Mouse (Mus musculus): ENCODE measurements at regions not wholly inside any gene's neighbourhood (a gene's known extent, or its start where the extent isn't known, plus 50 kb on each side); places are given as distances from the start of the nearest gene placed in this dataset.

DNA sequence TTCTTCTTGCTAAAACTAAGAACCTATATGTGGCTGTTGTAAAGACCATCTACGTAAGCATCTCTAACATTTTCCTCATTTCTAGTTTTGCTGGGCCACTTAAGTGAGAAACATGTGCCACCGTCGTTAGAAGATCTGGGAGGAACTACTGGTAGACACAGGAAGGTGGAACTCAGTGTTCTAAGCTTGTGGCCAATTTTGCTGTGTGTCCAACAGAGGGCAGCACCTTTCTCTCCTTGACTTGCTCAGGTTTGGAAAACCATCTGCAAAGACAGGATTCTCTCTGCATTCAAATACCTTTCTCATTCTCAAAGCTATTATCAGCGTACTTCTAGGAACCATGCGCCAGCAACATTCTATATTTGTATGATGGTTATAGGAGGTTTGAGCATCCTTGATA is 69.8 kb upstream of the Rcn1 start:
- Histone ChIP-seq H3K27ac (ENCODE audit: insufficient read depth, low read depth, low read length, poor library complexity, severe bottlenecking) (no peak overlapping the region), H3K36me3 (ENCODE audit: control insufficient read depth, insufficient read depth, low read length, poor library complexity, severe bottlenecking) (no peaks in the 10 kb centered on the region), H3K9ac (ENCODE audit: insufficient read depth, low read depth, low read length, poor library complexity, severe bottlenecking) (no peak overlapping the region), H3K4me3 (ENCODE audit: insufficient read depth in 1 of 2, low read depth in 1 of 2, low read length in 2 of 2, poor library complexity in 1 of 2, severe bottlenecking in 1 of 2) (no peak overlapping the region), H3K9me3 (ENCODE audit: control insufficient read depth, insufficient read depth, low read depth, low read length) (no peaks in the 10 kb centered on the region), H3K4me1 (ENCODE audit: control insufficient read depth in 2 of 2, insufficient read depth in 2 of 2, low read length in 2 of 2, poor library complexity in 1 of 2) (no peaks in the 10 kb centered on the region)
- peak; percentile 50 for DNase-seq (ENCODE audit: low read depth, low spot score)
- TF ChIP-seq MAFK (IDR thresholded peaks at IDR 0.05; ENCODE audit: insufficient read depth, low read depth, low read length) (no peak), ZC3H11A (IDR thresholded peaks at IDR 0.05; ENCODE audit: borderline replicate concordance, low read depth, low read length) (peak; percentile 64; the same call in 1 of the 2 replicates), CHD2 (IDR thresholded peaks at IDR 0.05; ENCODE audit: low read depth, low read length) (no peak), ZNF384 (IDR thresholded peaks at IDR 0.05; ENCODE audit: low read depth, low read length) (no peak), HCFC1 (IDR thresholded peaks at IDR 0.05; ENCODE audit: borderline replicate concordance, insufficient read depth, low read length) (no peak)
- in situ Hi-C loops (cut with MboI; ENCODE audit: low sequenced_read_pairs in 2 of 2, unreplicated experiment in 2 of 2), result no loop called here

DNA sequence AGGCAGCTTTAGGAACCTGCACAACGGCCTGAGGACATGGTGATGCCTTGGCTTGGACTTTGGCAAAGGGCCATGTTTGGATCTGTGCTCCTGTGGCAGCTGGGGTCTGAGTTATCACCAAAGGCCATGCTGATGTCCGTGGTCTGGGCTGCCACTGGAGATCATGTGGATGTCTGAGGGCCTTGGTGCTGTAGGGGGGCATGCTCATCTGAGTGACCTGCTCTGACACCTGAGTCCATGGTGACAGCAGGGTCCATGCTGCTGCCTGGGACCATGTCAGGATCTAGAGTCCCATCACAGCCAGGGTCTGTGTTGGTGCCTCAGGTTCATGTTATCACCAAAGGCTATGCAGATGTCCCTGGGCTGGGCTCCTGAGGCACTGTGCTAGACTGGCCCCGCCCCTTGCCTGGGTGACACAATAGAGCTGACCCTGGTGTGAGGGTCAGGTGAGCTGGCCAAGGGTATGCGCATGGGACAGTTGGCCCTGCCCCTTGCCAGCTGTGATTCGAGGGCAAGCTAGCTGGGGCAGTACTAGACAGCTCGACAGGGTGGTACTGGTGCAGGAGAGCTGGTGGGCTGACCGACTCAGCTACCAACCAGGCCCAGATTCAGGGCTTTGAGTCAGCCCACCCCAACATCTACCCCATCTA is 77.0 kb upstream of the Rcn1 start:
- H3K9me3 ChIP-seq (ENCODE audit: control insufficient read depth, insufficient read depth, low read depth, low read length), result no peaks in the 10 kb centered on the region
- H3K36me3 ChIP-seq (ENCODE audit: control insufficient read depth, insufficient read depth, low read length, poor library complexity, severe bottlenecking), result no peaks in the 10 kb centered on the region
- H3K9ac ChIP-seq (ENCODE audit: insufficient read depth, low read depth, low read length, poor library complexity, severe bottlenecking), result no peak overlapping the region
- peaks cover 0 to 7% of the 10 kb centered on the region in 2 experiments; a peak in 2 of 4 replicates for H3K4me1 ChIP-seq (ENCODE audit: control insufficient read depth in 2 of 2, insufficient read depth in 2 of 2, low read length in 2 of 2, poor library complexity in 1 of 2)
- H3K27ac ChIP-seq (ENCODE audit: insufficient read depth, low read depth, low read length, poor library complexity, severe bottlenecking), result no peak overlapping the region
- in situ Hi-C loops (cut with MboI; ENCODE audit: low sequenced_read_pairs in 2 of 2, unreplicated experiment in 2 of 2), result no loop called here
- DNase-seq (ENCODE audit: low read depth, low spot score), result no peak
- TF ChIP-seq ZC3H11A (IDR thresholded peaks at IDR 0.05; ENCODE audit: borderline replicate concordance, low read depth, low read length) (no peak), HCFC1 (IDR thresholded peaks at IDR 0.05; ENCODE audit: borderline replicate concordance, insufficient read depth, low read length) (no peak), MAFK (IDR thresholded peaks at IDR 0.05; ENCODE audit: insufficient read depth, low read depth, low read length) (no peak), CHD2 (IDR thresholded peaks at IDR 0.05; ENCODE audit: low read depth, low read length) (no peak), ZNF384 (IDR thresholded peaks at IDR 0.05; ENCODE audit: low read depth, low read length) (no peak)
- H3K4me3 ChIP-seq (ENCODE audit: insufficient read depth in 1 of 2, low read depth in 1 of 2, low read length in 2 of 2, poor library complexity in 1 of 2, severe bottlenecking in 1 of 2), result no peak overlapping the region

DNA sequence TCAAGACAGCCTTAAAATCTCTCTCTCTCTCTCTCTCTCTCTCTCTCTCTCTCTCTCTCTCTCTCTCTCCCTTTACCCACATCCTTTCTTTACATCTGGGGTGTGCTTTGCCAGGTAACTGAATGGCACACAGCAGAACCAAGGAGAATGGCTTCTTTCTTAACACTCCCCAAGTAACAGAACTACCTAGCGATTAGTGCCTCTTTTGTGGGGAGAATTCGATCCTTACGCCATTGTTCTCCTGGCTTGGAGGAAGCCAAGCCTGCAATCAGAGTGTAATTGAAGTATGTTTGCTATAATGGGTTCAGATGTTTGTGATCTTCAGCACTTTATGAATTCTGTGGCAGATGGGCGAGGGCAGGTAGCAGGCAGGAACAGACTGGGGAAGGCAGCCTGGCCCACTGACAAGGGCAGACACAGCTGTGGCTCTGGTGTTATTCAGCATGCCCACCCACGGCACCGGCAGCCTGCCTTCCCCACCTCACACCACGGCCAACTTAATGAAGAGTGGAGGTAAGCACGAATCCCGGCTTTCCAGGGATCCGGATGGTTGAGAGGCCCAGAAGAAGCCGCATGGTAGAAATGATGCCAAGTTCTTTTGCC is 83.0 kb upstream of the Rcn1 start:
- no peak overlapping the region for H3K9ac ChIP-seq (ENCODE audit: insufficient read depth, low read depth, low read length, poor library complexity, severe bottlenecking)

DNA sequence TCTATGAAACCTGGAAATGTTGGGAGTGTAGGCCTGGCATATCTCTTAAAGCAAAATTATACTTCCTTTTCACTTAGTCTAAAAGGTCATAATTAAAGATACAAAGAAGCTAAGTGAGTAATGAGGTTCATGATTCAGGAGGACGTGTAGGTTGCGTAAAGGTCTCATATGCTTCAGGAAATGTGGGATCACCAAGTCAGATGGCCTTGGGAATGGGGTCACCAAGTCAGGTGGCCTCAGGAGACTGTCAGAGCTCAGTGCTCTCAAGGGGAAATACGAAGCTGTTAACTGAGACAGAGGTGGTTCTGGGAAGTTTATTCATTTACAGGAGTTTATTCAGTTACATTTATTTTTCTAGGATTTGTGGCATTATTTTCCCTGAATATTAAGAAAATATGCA is 85.4 kb upstream of the Rcn1 start:
- H3K4me1 ChIP-seq (ENCODE audit: control insufficient read depth in 2 of 2, insufficient read depth in 2 of 2, low read length in 2 of 2, poor library complexity in 1 of 2), result no peaks in the 10 kb centered on the region
- H3K4me3 ChIP-seq (ENCODE audit: insufficient read depth in 1 of 2, low read depth in 1 of 2, low read length in 2 of 2, poor library complexity in 1 of 2, severe bottlenecking in 1 of 2), result no peak overlapping the region
- no peak for DNase-seq (ENCODE audit: low read depth, low spot score)
- H3K9me3 ChIP-seq (ENCODE audit: control insufficient read depth, insufficient read depth, low read depth, low read length), result no peaks in the 10 kb centered on the region
- TF ChIP-seq HCFC1 (IDR thresholded peaks at IDR 0.05; ENCODE audit: borderline replicate concordance, insufficient read depth, low read length), result no peak
- TF ChIP-seq CHD2 (IDR thresholded peaks at IDR 0.05; ENCODE audit: low read depth, low read length), result no peak
- TF ChIP-seq MAFK (IDR thresholded peaks at IDR 0.05; ENCODE audit: insufficient read depth, low read depth, low read length), result no peak
- no peak for TF ChIP-seq ZC3H11A (IDR thresholded peaks at IDR 0.05; ENCODE audit: borderline replicate concordance, low read depth, low read length)
- no peak for TF ChIP-seq ZNF384 (IDR thresholded peaks at IDR 0.05; ENCODE audit: low read depth, low read length)
- no peak overlapping the region for H3K27ac ChIP-seq (ENCODE audit: insufficient read depth, low read depth, low read length, poor library complexity, severe bottlenecking)
- no peak overlapping the region for H3K9ac ChIP-seq (ENCODE audit: insufficient read depth, low read depth, low read length, poor library complexity, severe bottlenecking)
- in situ Hi-C loops (cut with MboI; ENCODE audit: low sequenced_read_pairs in 2 of 2, unreplicated experiment in 2 of 2), result no loop called here
- no peaks in the 10 kb centered on the region for H3K36me3 ChIP-seq (ENCODE audit: control insufficient read depth, insufficient read depth, low read length, poor library complexity, severe bottlenecking)

More for the DNA sequence above, 83.0 kb upstream of the Rcn1 start:
- no peak overlapping the region for H3K27ac ChIP-seq (ENCODE audit: insufficient read depth, low read depth, low read length, poor library complexity, severe bottlenecking)
- H3K4me1 ChIP-seq (ENCODE audit: control insufficient read depth in 2 of 2, insufficient read depth in 2 of 2, low read length in 2 of 2, poor library complexity in 1 of 2), result no peaks in the 10 kb centered on the region
- DNase-seq (ENCODE audit: low read depth, low spot score), result no peak
- in situ Hi-C loops (cut with MboI; ENCODE audit: low sequenced_read_pairs in 2 of 2, unreplicated experiment in 2 of 2), result no loop called here
- no peaks in the 10 kb centered on the region for H3K36me3 ChIP-seq (ENCODE audit: control insufficient read depth, insufficient read depth, low read length, poor library complexity, severe bottlenecking)
- H3K4me3 ChIP-seq (ENCODE audit: insufficient read depth in 1 of 2, low read depth in 1 of 2, low read length in 2 of 2, poor library complexity in 1 of 2, severe bottlenecking in 1 of 2), result no peak overlapping the region
- TF ChIP-seq MAFK (IDR thresholded peaks at IDR 0.05; ENCODE audit: insufficient read depth, low read depth, low read length), result no peak
- no peaks in the 10 kb centered on the region for H3K9me3 ChIP-seq (ENCODE audit: control insufficient read depth, insufficient read depth, low read depth, low read length)
